Mouse (Mus musculus): ENCODE measurements at regions not wholly inside any gene's neighbourhood (a gene's known extent, or its start where the extent isn't known, plus 50 kb on each side); places are given as distances from the start of the nearest gene placed in this dataset.
"Not testable (repeated sequence)": the region's sequence is repeated elsewhere in the genome, so short reads cannot be mapped to it uniquely, and the experiment has no call there.

- no peak for DNase-seq (ENCODE audit: low spot score in 2 of 2)
These were observed 234.8 kb upstream of the Adarb2 start for GRCm38 (mm10) chr13:7967886-7968285.

- DNase-seq (ENCODE audit: low spot score in 2 of 2) = peak; percentile 5 to 9
These were observed 208.5 kb upstream of the Adarb2 start for GRCm38 (mm10) chr13:7994198-7994597.

GRCm38 (mm10) chr13:8030096-8030495 lies 172.6 kb upstream of the Adarb2 start:
- not testable (repeated sequence) for DNase-seq (ENCODE audit: low spot score in 2 of 2)

- DNase-seq (ENCODE audit: low spot score in 2 of 2) = no peak
These were observed 151.7 kb upstream of the Adarb2 start for GRCm38 (mm10) chr13:8050930-8051495.

- DNase-seq (ENCODE audit: low spot score in 2 of 2) = peak in 1 of 2 experiments; percentile 32
These were observed 146.4 kb upstream of the Adarb2 start for GRCm38 (mm10) chr13:8056122-8056818.

GRCm38 (mm10) chr13:8087154-8087553 lies 115.5 kb upstream of the Adarb2 start:
- no peak for DNase-seq (ENCODE audit: low spot score in 2 of 2)

- DNase-seq (ENCODE audit: low spot score in 2 of 2) = no peak
These were observed 113.1 kb upstream of the Adarb2 start for GRCm38 (mm10) chr13:8089519-8089918.

- DNase-seq (ENCODE audit: low spot score in 2 of 2) = no peak
These were observed 94.0 kb upstream of the Adarb2 start for GRCm38 (mm10) chr13:8108701-8109100.

GRCm38 (mm10) chr13:8112953-8113352 lies 89.7 kb upstream of the Adarb2 start:
- DNase-seq (ENCODE audit: low spot score in 2 of 2) = no peak

GRCm38 (mm10) chr13:8119013-8119412 lies 83.7 kb upstream of the Adarb2 start:
- no peak for DNase-seq (ENCODE audit: low spot score in 2 of 2)

- no peak for DNase-seq (ENCODE audit: low spot score in 2 of 2)
These were observed 82.7 kb upstream of the Adarb2 start for GRCm38 (mm10) chr13:8119986-8120385.

GRCm38 (mm10) chr13:8134764-8135163 lies 67.9 kb upstream of the Adarb2 start:
- DNase-seq (ENCODE audit: low spot score in 2 of 2) = no peak

GRCm38 (mm10) chr13:8139396-8139795 lies 63.3 kb upstream of the Adarb2 start:
- no peak for DNase-seq (ENCODE audit: low spot score in 2 of 2)

- DNase-seq (ENCODE audit: low spot score in 2 of 2) = no peak
These were observed 50.5 kb upstream of the Adarb2 start for GRCm38 (mm10) chr13:8152168-8152567.

All from left cerebral cortex, adult 18-20 months (tissue).